Mouse (Mus musculus): ENCODE data around the gene Ago3.

DNA sequence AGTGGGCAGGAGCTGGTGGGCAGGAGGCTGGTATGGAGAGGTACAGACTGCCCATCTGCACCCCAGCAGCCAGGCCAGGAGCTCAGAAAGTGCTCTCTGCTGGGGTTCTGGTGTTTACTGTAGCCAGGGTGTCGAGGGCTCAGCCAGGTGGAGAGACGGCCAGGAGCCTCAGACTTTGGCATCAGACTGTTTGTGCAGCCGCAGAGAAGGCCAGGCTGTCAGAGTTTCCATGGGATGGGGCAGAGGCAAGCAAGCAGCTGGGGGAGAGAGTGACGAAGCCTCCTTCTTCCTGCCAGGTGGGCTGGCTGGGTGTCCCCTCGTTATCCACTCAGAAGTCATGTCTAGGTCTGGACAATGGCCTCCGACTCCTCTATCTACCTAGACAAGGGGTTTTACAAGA is 134.2 kb downstream of the Ago3 start:
- TF ChIP-seq EP300 (IDR thresholded peaks at IDR 0.05; ENCODE audit: insufficient read depth, low read depth, low read length): no peak
- no peak for TF ChIP-seq POLR2A (IDR thresholded peaks at IDR 0.05; ENCODE audit: insufficient read depth, low read length)
- TF ChIP-seq CTCF (IDR thresholded peaks at IDR 0.05; ENCODE audit: low read depth, low read length): no peak
